Mouse (Mus musculus) neural tube, embryonic 14.5 days (tissue): Measurements from ENCODE around the gene Cops8. TPM values are rescaled to one million over a fixed set of nuclear protein-coding genes. Genes with fewer than 3 reads are reported as not detected.

ENCODE experiments used
- ATAC-seq: fragments of 200-750 bp; cut with Nextera tagmentation; 2 replicates; pipeline ENCODE4 v1.8.0; 2017; ENCODE audit warnings: low read depth, mild to moderate bottlenecking, moderate TSS enrichment, moderate library complexity
- H3K27ac ChIP-seq: fragments of 300-500 bp; sonication (generic); 2 replicates; pipeline ENCODE4 v1.5.1; 2014; ENCODE audit warnings: low read depth, mild to moderate bottlenecking, control low read depth, low read length, moderate library complexity, mixed read lengths
- H3K27me3 ChIP-seq: fragments of 300-500 bp; sonication (generic); 2 replicates; pipeline ENCODE4 v1.6.1; 2014; ENCODE audit warnings: low read length; ENCODE audit not compliant: control insufficient read depth, insufficient read depth
- H3K36me3 ChIP-seq: fragments of 300-500 bp; sonication (generic); 2 replicates; pipeline ENCODE4 v1.6.1; 2014; ENCODE audit warnings: low read length, mixed read lengths; ENCODE audit not compliant: control insufficient read depth, insufficient read depth
- H3K4me1 ChIP-seq: fragments of 300-500 bp; sonication (generic); 2 replicates; pipeline ENCODE4 v1.6.1; 2014; ENCODE audit warnings: low read length; ENCODE audit not compliant: control insufficient read depth, insufficient read depth
- H3K4me2 ChIP-seq: fragments of 300-500 bp; sonication (generic); 2 replicates; pipeline ENCODE4 v1.6.1; 2014; ENCODE audit warnings: mild to moderate bottlenecking, low read depth, low read length, control low read depth
- H3K4me3 ChIP-seq: fragments of 300-500 bp; sonication (generic); 2 replicates; pipeline ENCODE4 v1.5.1; 2014; ENCODE audit warnings: low read depth, low read length, control low read depth, mixed read lengths
- H3K9ac ChIP-seq: fragments of 300-500 bp; sonication (generic); replicated peaks from 2 replicates; pipeline ENCODE4 v1.6.1; 2014; ENCODE audit warnings: low read depth, mild to moderate bottlenecking, control low read depth, low read length, mixed read lengths
- H3K9me3 ChIP-seq: fragments of 300-500 bp; sonication (generic); 2 replicates; pipeline ENCODE4 v1.6.1; 2016; ENCODE audit warnings: low read length; ENCODE audit not compliant: control insufficient read depth
- WGBS: fragments of 180-500 bp; shearing (Covaris S2); extraction: QIAGEN DNeasy Blood & Tissue Kit; methylation state at CpG from one replicate; pipeline ENCODE4 v1.1.7; 2014; 5-methylcytosine and 5-hydroxymethylcytosine counted together
- polyA plus RNA-seq: library from polyadenylated mRNA; unstranded; fragments of >200 nt; fragmentation: Nextera tagmentation; extraction: Ambion mirVana; gene quantifications from 2 replicates; pipeline ENCODE4 v1.2.1, GENCODE M21; 2014

Gene Cops8
- polyA plus RNA-seq, 1 experiment from 2014 or later, result 181 TPM

DNA sequence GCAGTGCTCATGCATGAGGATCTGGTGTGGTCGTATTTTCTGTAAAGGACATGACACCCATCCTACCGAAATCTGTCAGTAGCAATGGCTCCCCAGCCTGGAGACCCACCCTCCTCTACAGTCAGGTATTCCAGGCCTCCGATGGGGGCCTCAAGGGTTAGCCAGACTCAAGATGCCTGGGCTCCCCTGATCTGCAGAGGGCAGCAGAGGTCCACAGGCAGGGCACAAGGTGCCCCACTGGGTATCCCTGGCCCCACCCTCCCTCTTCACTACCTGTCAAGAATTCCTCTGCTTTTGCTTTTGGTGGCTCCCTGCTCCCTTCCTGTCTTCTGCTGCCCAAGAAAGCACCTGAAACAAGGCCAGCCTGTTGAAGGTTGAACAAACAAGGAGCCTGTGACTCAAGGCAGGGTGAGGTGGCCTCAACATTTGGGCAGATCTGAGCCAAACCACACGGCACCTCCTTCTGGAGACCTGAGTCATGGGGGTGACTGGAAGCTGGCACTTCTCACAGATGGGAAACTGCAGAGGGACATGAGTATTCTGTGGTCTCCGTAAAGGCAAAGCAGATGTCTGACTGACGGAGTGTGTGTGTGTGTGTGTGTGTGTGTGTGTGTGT, 30.7 kb downstream of the Cops8 start:
- no peak overlapping the region for H3K4me3 ChIP-seq
- H3K4me1 ChIP-seq, result no peaks in the 10 kb centered on the region
- no peaks in the 10 kb centered on the region for H3K27me3 ChIP-seq
- H3K4me2 ChIP-seq, result no peak overlapping the region
- no peaks in the 10 kb centered on the region for H3K9me3 ChIP-seq
- WGBS, result 81% methylated on average over 6 of the region's 6 CpGs
- H3K27ac ChIP-seq, result no peak overlapping the region
- H3K9ac ChIP-seq, result no peak overlapping the region
- no peak for ATAC-seq
- H3K36me3 ChIP-seq, result no peaks in the 10 kb centered on the region

DNA sequence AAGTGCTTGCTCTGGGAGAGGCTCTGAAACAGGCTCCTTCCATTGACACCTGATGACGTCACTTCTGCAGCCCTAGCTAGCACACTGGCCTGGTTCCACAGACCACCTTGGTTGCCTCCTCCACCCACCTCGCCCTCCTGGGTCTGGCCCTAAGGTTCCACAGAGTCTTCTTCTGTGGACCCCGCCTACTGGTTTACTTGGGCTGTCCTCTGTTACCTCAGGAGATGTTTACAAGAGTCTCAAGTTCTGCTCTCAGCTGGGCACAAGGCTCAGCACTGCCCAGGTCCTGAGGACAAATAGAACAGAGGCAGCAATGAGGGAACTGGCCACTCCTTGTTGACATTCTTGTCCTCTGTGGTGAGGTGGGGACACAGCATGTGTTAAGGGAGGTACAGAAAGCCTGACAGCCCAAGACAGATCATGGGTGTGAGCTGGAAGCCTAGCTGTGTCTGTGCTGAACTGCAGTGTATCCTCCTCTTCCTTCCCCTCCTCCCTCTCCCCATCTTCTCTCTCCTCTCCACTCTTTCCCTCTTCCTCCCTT, 31.5 kb downstream of the Cops8 start:
- H3K4me3 ChIP-seq, result no peak overlapping the region
- H3K4me2 ChIP-seq, result no peak overlapping the region
- H3K27me3 ChIP-seq, result no peaks in the 10 kb centered on the region
- no peak overlapping the region for H3K27ac ChIP-seq
- no peaks in the 10 kb centered on the region for H3K4me1 ChIP-seq
- H3K9me3 ChIP-seq, result no peaks in the 10 kb centered on the region
- no peak for ATAC-seq
- 81% methylated on average over 3 of the region's 3 CpGs for WGBS
- no peak overlapping the region for H3K9ac ChIP-seq
- H3K36me3 ChIP-seq, result no peaks in the 10 kb centered on the region

DNA sequence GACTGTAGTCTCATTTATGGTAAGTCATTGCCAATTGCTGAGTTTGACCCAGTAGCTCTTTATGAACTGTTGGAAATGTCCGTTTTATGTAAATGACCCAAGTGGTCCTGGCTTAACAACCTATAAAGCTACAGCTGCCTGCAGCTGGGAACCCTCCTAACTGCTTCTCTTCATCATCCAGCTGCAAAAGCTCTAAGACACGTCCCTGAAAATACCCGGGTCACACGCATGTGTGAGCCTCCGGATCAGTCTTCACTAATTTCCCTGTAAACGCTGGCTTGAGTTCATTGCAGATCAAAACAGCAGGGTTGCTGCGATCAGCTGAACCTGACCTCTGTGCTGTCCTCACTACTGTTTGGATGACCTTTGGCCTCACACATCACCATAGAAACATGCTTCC, 35.6 kb downstream of the Cops8 start:
- no peaks in the 10 kb centered on the region for H3K9me3 ChIP-seq
- 76% methylated on average over 7 of the region's 7 CpGs for WGBS
- ATAC-seq, result no peak
- no peak overlapping the region for H3K9ac ChIP-seq
- no peak overlapping the region for H3K4me3 ChIP-seq
- H3K36me3 ChIP-seq, result no peaks in the 10 kb centered on the region
- no peak overlapping the region for H3K27ac ChIP-seq
- no peak overlapping the region for H3K4me2 ChIP-seq
- H3K4me1 ChIP-seq, result no peaks in the 10 kb centered on the region
- no peaks in the 10 kb centered on the region for H3K27me3 ChIP-seq

DNA sequence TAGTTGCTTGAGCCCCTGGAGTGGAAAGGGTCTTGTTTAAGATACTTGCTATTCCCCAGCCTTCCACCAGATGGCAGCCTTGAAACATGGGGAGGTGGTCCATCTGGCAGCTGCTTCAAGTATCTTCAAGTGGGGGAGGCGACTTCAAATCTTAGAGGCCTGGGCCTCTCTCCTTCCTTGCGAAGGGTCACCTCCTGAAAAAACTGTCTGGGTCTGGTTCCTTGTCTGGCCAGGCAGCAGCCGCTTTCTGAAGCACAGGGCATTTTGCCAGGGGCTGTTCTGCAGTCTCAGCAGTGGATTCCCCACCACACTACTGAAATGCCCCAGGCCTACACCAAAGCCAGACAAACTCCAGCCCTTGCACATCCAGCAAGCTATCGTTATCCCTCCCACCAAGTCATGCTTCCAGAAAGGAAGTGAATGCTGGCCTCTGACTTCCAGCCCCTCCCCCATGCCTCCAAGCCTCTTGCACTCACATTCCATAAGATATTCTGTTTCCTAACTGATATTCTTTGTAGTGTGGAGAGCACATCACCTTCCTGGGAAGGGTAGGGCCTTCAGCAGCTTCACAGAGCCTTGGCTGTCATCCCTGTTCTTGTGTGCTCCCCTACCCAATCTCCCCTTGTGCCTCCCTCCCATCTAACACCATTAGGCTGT, 48.1 kb downstream of the Cops8 start:
- Histone ChIP-seq H3K4me1 (no peaks in the 10 kb centered on the region), H3K4me3 (no peak overlapping the region), H3K4me2 (no peak overlapping the region), H3K9ac (no peak overlapping the region), H3K36me3 (no peaks in the 10 kb centered on the region), H3K27ac (peak overlapping the region; percentile 28; the same call in 1 of the 2 replicates), H3K27me3 (no peaks in the 10 kb centered on the region), H3K9me3 (no peaks in the 10 kb centered on the region)
- WGBS, result 14% methylated on average over 4 of the region's 4 CpGs
- ATAC-seq, result peak; percentile 54; the same call in 1 of the 2 replicates

DNA sequence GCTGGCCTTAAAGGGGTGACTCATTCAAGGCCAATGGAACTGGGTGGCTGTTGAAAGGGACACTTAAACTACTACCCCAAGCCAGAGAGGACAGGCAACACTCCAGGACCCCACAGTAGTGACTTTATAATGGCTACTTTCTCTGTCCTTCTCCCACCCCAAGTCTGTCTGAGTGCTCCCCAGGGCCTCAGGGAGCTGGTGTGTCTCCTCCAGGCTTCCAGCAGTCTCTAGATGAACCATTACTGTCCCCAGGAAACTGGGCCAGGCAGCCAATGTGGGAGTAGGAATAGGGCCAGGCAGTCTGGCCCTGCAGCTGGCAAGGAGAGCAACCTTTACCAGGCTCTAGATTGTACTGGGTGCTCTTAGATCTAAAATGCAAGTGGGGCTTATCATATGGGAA, 49.0 kb downstream of the Cops8 start:
- no peak for ATAC-seq
- H3K27ac ChIP-seq, result no peak overlapping the region
- H3K4me1 ChIP-seq, result no peaks in the 10 kb centered on the region
- H3K9ac ChIP-seq, result no peak overlapping the region
- H3K4me2 ChIP-seq, result no peak overlapping the region
- no peak overlapping the region for H3K4me3 ChIP-seq
- no peaks in the 10 kb centered on the region for H3K9me3 ChIP-seq
- H3K27me3 ChIP-seq, result no peaks in the 10 kb centered on the region
- H3K36me3 ChIP-seq, result no peaks in the 10 kb centered on the region

DNA sequence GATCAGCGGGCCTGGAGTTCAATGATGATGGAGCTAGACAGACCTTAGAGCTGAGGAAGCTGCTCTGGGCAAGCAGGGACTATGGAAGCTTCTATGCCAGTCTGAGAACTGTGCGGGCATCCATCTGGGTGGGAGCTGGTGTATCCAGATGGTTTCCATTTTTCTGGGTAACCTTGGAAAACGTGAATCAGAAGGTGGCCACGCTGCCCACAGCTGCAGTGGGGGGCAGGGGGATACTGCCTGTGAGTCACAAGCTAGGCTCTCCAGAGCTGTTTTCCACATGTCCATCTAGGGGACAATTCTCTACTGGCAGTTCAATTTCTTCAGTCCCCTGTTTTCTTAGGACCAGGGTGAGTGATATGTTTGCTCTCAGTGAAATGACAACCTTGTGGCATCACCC, 49.8 kb downstream of the Cops8 start:
- no peaks in the 10 kb centered on the region for H3K27me3 ChIP-seq
- ATAC-seq, result no peak
- no peak overlapping the region for H3K9ac ChIP-seq
- H3K36me3 ChIP-seq, result no peaks in the 10 kb centered on the region
- H3K27ac ChIP-seq, result no peak overlapping the region
- 85% methylated on average over 4 of the region's 4 CpGs for WGBS
- no peak overlapping the region for H3K4me2 ChIP-seq
- H3K9me3 ChIP-seq, result no peaks in the 10 kb centered on the region
- no peak overlapping the region for H3K4me3 ChIP-seq
- no peaks in the 10 kb centered on the region for H3K4me1 ChIP-seq

DNA sequence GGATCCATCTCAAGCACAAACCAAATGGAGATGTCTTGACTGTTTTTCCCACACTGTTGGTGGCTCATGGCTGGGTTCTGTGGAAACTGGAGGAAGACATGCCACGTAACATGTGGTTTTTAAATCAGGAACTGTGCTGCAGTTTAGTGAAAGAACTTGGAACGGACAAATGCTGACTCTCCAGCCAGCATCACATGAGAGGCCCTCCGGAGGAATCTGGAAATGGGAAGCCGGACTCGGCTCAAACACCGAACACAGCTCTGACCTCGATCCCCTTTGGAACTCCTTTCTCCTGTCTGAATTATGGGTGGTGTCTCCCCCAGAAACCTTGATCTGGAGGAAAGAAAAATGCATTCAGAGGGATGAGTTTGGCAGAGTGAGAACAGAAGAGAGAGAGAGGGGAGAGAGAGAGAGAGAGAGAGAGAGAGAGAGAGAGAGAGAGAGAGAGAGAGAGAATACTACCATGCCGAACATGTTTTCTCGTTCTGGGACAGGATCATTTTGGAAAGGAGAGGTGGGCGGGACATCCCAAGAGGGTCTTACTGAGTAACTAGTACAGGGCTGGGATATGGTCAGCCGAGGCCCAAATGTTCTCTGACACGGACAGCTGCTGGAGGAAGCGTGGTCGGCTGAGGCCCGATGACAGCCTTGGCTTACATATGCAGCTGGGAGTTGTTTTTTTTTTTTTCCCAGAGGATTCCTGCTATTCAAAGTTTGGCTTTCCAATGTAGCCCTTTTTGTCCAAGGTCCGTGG, 53.9 kb downstream of the Cops8 start:
- 86% methylated on average over 16 of the region's 16 CpGs for WGBS
- Histone ChIP-seq H3K9me3 (no peaks in the 10 kb centered on the region), H3K27ac (no peak overlapping the region), H3K4me1 (no peaks in the 10 kb centered on the region), H3K4me3 (no peak overlapping the region), H3K36me3 (no peaks in the 10 kb centered on the region), H3K27me3 (no peaks in the 10 kb centered on the region), H3K4me2 (no peak overlapping the region), H3K9ac (no peak overlapping the region)
- no peak for ATAC-seq

DNA sequence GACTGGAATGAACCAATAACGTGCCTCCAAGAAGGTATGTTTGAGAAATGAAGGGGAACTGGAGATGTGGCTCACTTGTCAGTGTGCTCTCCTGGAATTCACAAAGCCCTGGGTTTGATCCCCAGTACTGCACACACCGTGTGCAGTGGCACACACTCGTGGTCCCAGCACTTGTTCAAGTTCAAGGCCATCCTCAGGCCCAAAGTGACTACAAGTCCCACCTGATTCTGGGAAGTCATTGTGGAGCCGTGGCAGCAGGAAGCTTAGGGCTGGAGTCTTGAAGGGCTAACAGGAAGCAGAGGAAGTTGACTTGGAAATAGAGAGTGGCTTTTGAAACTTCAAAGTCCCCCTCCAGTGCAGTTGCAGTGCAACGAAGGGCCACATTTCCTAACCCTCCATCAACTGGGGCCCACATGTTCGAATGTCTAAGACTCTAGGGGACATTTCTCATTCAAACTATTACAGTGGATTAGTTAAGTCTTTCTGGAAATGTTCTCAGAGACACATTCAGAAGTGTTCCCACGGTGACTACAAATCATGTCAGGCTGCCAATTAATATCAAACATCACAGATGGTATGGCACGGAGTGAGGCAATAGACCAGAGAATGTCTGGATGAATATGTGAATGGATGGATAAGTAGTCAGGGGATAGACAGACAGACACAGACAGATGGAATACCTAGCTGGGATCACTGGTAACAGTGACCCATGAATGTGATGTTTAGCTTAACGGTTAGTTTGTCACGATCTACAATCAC, 54.7 kb downstream of the Cops8 start:
- H3K4me1 ChIP-seq, result no peaks in the 10 kb centered on the region
- no peak for ATAC-seq
- H3K9ac ChIP-seq, result no peak overlapping the region
- H3K4me2 ChIP-seq, result no peak overlapping the region
- no peaks in the 10 kb centered on the region for H3K27me3 ChIP-seq
- H3K9me3 ChIP-seq, result no peaks in the 10 kb centered on the region
- no peaks in the 10 kb centered on the region for H3K36me3 ChIP-seq
- WGBS, result 82% methylated on average over 10 of the region's 10 CpGs
- no peak overlapping the region for H3K4me3 ChIP-seq
- no peak overlapping the region for H3K27ac ChIP-seq
